Mouse (Mus musculus) ES-Bruce4 (cell line): ENCODE results near the gene Usp3. TPM values are rescaled to one million over a fixed set of nuclear protein-coding genes. Genes with fewer than 3 reads are reported as not detected.

Experiments used
- H3K27ac ChIP-seq: 2 replicates; pipeline ENCODE4 v1.5.1; 2012; ENCODE audit warnings: low read length, inconsistent platforms; ENCODE audit not compliant: insufficient read depth
- H3K27me3 ChIP-seq: 2 replicates; pipeline ENCODE4 v1.6.1; 2012; ENCODE audit warnings: mild to moderate bottlenecking, low read length, inconsistent platforms; ENCODE audit not compliant: control insufficient read depth, poor library complexity, insufficient read depth, severe bottlenecking
- H3K36me3 ChIP-seq: 2 replicates; pipeline ENCODE4 v1.6.1; 2012; ENCODE audit warnings: inconsistent platforms, mild to moderate bottlenecking, low read length, moderate library complexity; ENCODE audit not compliant: control insufficient read depth, poor library complexity, insufficient read depth, severe bottlenecking
- H3K4me1 ChIP-seq: one replicate; pipeline ENCODE4 v1.8.1; 2011; ENCODE audit warnings: low read length; ENCODE audit not compliant: control insufficient read depth, insufficient read depth
- H3K4me3 ChIP-seq: 2 replicates; pipeline ENCODE4 v1.5.1; 2011; ENCODE audit warnings: low read depth, mild to moderate bottlenecking, low read length
- H3K9ac ChIP-seq: 2 replicates; pipeline ENCODE4 v1.6.1; 2012; ENCODE audit warnings: low read depth, mild to moderate bottlenecking, inconsistent platforms; ENCODE audit not compliant: poor library complexity, severe bottlenecking
- H3K9me3 ChIP-seq: replicated peaks from 2 replicates; pipeline ENCODE4 v1.6.1; 2012; ENCODE audit warnings: mild to moderate bottlenecking, low read length, inconsistent platforms; ENCODE audit not compliant: control insufficient read depth, poor library complexity, insufficient read depth, severe bottlenecking
- CTCF ChIP-seq: IDR thresholded peaks from one replicate; pipeline ENCODE4 v1.8.1; 2011; ENCODE audit warnings: low read depth, low read length
- EP300 ChIP-seq: IDR thresholded peaks from 2 replicates; pipeline ENCODE4 v1.6.1; 2011; ENCODE audit warnings: low read depth, low read length; ENCODE audit not compliant: insufficient read depth
- POLR2A ChIP-seq: IDR thresholded peaks from one replicate; pipeline ENCODE4 v1.8.1; 2011; ENCODE audit warnings: low read length; ENCODE audit not compliant: insufficient read depth
- polyA plus RNA-seq: library from polyadenylated mRNA; stranded (reverse); fragments of >200 nt; gene quantifications from 2 replicates; pipeline ENCODE4 v1.2.4, GENCODE M21; 2011; ENCODE audit warnings: low read depth; ENCODE audit not compliant: missing spikeins, insufficient read depth, insufficient read length

Gene Usp3
- polyA plus RNA-seq, 1 experiment: 51.5 TPM

GRCm38 (mm10) chr9:66503879-66504411 lies 89.0 kb downstream of the Usp3 start:
- TF ChIP-seq EP300: no peak
- TF ChIP-seq CTCF: peak; percentile 21
- H3K9ac ChIP-seq: no peak overlapping the region
- no peaks in the 10 kb centered on the region for H3K27me3 ChIP-seq
- H3K9me3 ChIP-seq: no peaks in the 10 kb centered on the region
- peaks cover 5% of the 10 kb centered on the region; the same call in 1 of the 2 replicates for H3K36me3 ChIP-seq
- no peak overlapping the region for H3K27ac ChIP-seq
- no peak overlapping the region for H3K4me3 ChIP-seq
- no peaks in the 10 kb centered on the region for H3K4me1 ChIP-seq

- H3K4me1 ChIP-seq: no peaks in the 10 kb centered on the region
- H3K9me3 ChIP-seq: no peaks in the 10 kb centered on the region
- H3K27me3 ChIP-seq: no peaks in the 10 kb centered on the region
- H3K36me3 ChIP-seq: peaks cover 5% of the 10 kb centered on the region; the same call in 1 of the 2 replicates
- no peak overlapping the region for H3K4me3 ChIP-seq
- no peak for TF ChIP-seq EP300
- no peak for TF ChIP-seq POLR2A
- no peak for TF ChIP-seq CTCF
- H3K9ac ChIP-seq: no peak overlapping the region
- no peak overlapping the region for H3K27ac ChIP-seq
These were observed 91.7 kb downstream of the Usp3 start for GRCm38 (mm10) chr9:66501248-66501647.

GRCm38 (mm10) chr9:66493992-66494391 lies 99.0 kb downstream of the Usp3 start:
- no peak for TF ChIP-seq CTCF
- TF ChIP-seq POLR2A: no peak
- TF ChIP-seq EP300: no peak
- no peaks in the 10 kb centered on the region for H3K9me3 ChIP-seq
- H3K36me3 ChIP-seq: peaks cover 11% of the 10 kb centered on the region; the same call in 1 of the 2 replicates
- H3K4me3 ChIP-seq: no peak overlapping the region
- no peaks in the 10 kb centered on the region for H3K4me1 ChIP-seq
- no peaks in the 10 kb centered on the region for H3K27me3 ChIP-seq
- no peak overlapping the region for H3K27ac ChIP-seq
- H3K9ac ChIP-seq: no peak overlapping the region

- no peak overlapping the region for H3K4me3 ChIP-seq
- H3K36me3 ChIP-seq: peaks cover 16% of the 10 kb centered on the region
- no peaks in the 10 kb centered on the region for H3K4me1 ChIP-seq
- no peak overlapping the region for H3K9ac ChIP-seq
- TF ChIP-seq EP300: no peak
- TF ChIP-seq POLR2A: no peak
- TF ChIP-seq CTCF: no peak
- no peaks in the 10 kb centered on the region for H3K27me3 ChIP-seq
- no peaks in the 10 kb centered on the region for H3K9me3 ChIP-seq
- no peak overlapping the region for H3K27ac ChIP-seq
These were observed 100.6 kb downstream of the Usp3 start for GRCm38 (mm10) chr9:66492361-66492760.

- no peak overlapping the region for H3K4me3 ChIP-seq
- peaks cover 22% of the 10 kb centered on the region for H3K36me3 ChIP-seq
- no peak overlapping the region for H3K27ac ChIP-seq
- H3K9ac ChIP-seq: no peak overlapping the region
- H3K27me3 ChIP-seq: no peaks in the 10 kb centered on the region
- H3K9me3 ChIP-seq: no peaks in the 10 kb centered on the region
- no peak for TF ChIP-seq EP300
- TF ChIP-seq POLR2A: no peak
- no peak for TF ChIP-seq CTCF
- H3K4me1 ChIP-seq: no peaks in the 10 kb centered on the region
These were observed 104.2 kb downstream of the Usp3 start for GRCm38 (mm10) chr9:66488786-66489185.

- Histone ChIP-seq H3K4me1 (no peaks in the 10 kb centered on the region), H3K36me3 (peaks cover 18% of the 10 kb centered on the region), H3K9me3 (no peaks in the 10 kb centered on the region), H3K9ac (no peak overlapping the region), H3K4me3 (no peak overlapping the region), H3K27ac (no peak overlapping the region), H3K27me3 (no peaks in the 10 kb centered on the region)
- TF ChIP-seq CTCF (no peak), POLR2A (no peak), EP300 (no peak)
These were observed 109.5 kb downstream of the Usp3 start for GRCm38 (mm10) chr9:66483429-66483828.
